Mouse (Mus musculus) neural tube, embryonic 15.5 days (tissue): ENCODE data around the gene Rbks. TPM values are rescaled to one million over a fixed set of nuclear protein-coding genes. Genes with fewer than 3 reads are reported as not detected.

ENCODE experiments used
- ATAC-seq: fragments of 200-750 bp; cut with Nextera tagmentation; 2 replicates; pipeline ENCODE4 v1.8.0; 2017; ENCODE audit warnings: mild to moderate bottlenecking, moderate TSS enrichment, moderate library complexity; ENCODE audit not compliant: low FRiP score
- H3K27ac ChIP-seq: fragments of 300-500 bp; sonication (generic); replicated peaks from 2 replicates; pipeline ENCODE4 v1.5.1; 2015; ENCODE audit warnings: mild to moderate bottlenecking, inconsistent platforms
- H3K27me3 ChIP-seq: fragments of 300-500 bp; sonication (generic); replicated peaks from 2 replicates; pipeline ENCODE4 v1.6.1; 2015; ENCODE audit warnings: inconsistent platforms
- H3K36me3 ChIP-seq: fragments of 300-500 bp; sonication (generic); 2 replicates; pipeline ENCODE4 v1.6.1; 2015; ENCODE audit warnings: inconsistent platforms
- H3K4me1 ChIP-seq: fragments of 300-500 bp; sonication (generic); 2 replicates; pipeline ENCODE4 v1.6.1; 2015; ENCODE audit warnings: inconsistent platforms
- H3K4me2 ChIP-seq: fragments of 300-500 bp; sonication (generic); 2 replicates; pipeline ENCODE4 v1.6.1; 2015; ENCODE audit warnings: inconsistent platforms, mild to moderate bottlenecking, moderate library complexity
- H3K4me3 ChIP-seq: fragments of 300-500 bp; sonication (generic); replicated peaks from 2 replicates; pipeline ENCODE4 v1.5.1; 2015; ENCODE audit warnings: mild to moderate bottlenecking, inconsistent platforms
- H3K9ac ChIP-seq: fragments of 300-500 bp; sonication (generic); replicated peaks from 2 replicates; pipeline ENCODE4 v1.6.1; 2015; ENCODE audit warnings: mild to moderate bottlenecking, inconsistent platforms
- H3K9me3 ChIP-seq: fragments of 300-500 bp; sonication (generic); replicated peaks from 2 replicates; pipeline ENCODE4 v1.6.1; 2016; ENCODE audit warnings: inconsistent platforms
- WGBS: fragments of 180-500 bp; shearing (Covaris S2); methylation state at CpG from one replicate; pipeline ENCODE4 v1.1.7; 2015; ENCODE audit warnings: mixed read lengths; 5-methylcytosine and 5-hydroxymethylcytosine counted together
- polyA plus RNA-seq: library from polyadenylated mRNA; unstranded; fragments of >200 nt; fragmentation: Nextera tagmentation; extraction: Ambion mirVana; gene quantifications from 2 replicates; pipeline ENCODE4 v1.2.1, GENCODE M21; 2015

The Rbks gene
- polyA plus RNA-seq, 1 experiment from 2014 or later = 2.3 TPM

DNA sequence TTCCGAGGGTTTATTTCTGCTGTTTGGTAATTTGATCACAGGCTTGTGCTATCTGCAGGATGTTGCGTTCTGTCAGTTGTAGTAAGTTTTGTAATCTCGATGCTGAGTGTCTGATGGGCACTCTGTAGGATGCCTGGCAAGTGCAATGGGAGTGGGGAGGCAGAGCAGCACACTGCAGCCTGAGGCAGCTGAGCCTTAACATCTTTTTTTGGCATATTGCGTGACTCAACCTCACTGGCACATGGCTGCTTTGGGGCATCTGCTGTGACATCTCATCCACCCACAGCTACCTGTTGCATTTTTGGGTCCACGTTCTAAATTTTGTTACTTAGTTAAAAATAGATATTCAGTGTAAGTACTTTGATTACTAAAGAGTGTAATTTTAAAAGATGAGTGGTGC lies 7.5 kb upstream of the Rbks start:
- Histone ChIP-seq H3K9me3 (no peaks in the 10 kb centered on the region), H3K9ac (no peak overlapping the region), H3K27me3 (no peaks in the 10 kb centered on the region), H3K36me3 (no peaks in the 10 kb centered on the region; the same call in 1 of the 2 replicates), H3K4me2 (no peak overlapping the region), H3K4me3 (no peak overlapping the region), H3K27ac (no peak overlapping the region), H3K4me1 (no peaks in the 10 kb centered on the region)
- WGBS = 89% methylated on average over 5 of the region's 5 CpGs
- no peak for ATAC-seq

DNA sequence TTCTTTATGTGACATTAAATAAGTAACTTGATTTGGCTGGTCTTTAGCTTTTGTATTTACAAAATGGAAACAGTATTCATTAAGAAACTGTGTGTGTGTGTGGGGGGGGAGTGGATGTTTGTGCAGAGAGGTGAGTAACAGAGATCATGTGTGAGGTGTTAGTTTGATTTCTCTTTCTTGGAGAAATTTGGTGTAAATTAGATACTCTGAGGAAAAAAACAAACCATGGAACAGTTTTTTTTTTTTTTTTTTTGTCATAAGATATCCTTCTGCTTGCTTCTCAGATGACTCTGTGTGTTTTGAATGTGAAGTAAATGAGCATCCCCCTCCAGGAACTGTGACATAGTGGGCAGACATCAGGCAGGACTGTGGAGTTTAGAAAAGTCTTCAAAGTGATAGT lies 2.0 kb upstream of the Rbks start:
- no peaks in the 10 kb centered on the region for H3K27me3 ChIP-seq
- no peaks in the 10 kb centered on the region for H3K9me3 ChIP-seq
- H3K4me3 ChIP-seq = no peak overlapping the region
- ATAC-seq = no peak
- H3K36me3 ChIP-seq = no peaks in the 10 kb centered on the region; the same call in 1 of the 2 replicates
- H3K4me1 ChIP-seq = peaks cover 14% of the 10 kb centered on the region
- H3K9ac ChIP-seq = no peak overlapping the region
- no peak overlapping the region for H3K27ac ChIP-seq
- H3K4me2 ChIP-seq = no peak overlapping the region

DNA sequence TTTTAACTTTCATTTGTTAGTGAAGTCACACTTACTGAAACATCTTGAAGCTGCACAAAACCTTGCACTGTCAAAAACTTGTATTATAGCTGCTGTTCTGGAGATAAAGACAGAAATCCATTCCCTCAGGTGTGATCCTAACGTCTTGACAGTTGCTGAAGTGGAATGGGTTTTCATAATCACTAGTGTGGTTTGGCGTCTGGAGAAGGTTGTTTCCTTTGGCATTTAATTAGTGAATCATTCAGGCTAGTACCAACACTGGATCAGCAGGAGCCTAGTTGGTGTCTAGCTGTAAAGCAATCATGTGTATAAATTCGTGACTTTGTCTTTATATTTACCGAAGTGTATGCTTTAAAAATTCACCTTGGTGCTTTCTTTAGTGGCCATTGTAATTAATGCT lies 1.5 kb upstream of the Rbks start:
- no peak overlapping the region for H3K9ac ChIP-seq
- no peak overlapping the region for H3K27ac ChIP-seq
- peaks cover 14% of the 10 kb centered on the region for H3K4me1 ChIP-seq
- WGBS = 29% methylated on average over 4 of the region's 4 CpGs
- H3K27me3 ChIP-seq = no peaks in the 10 kb centered on the region
- H3K36me3 ChIP-seq = no peaks in the 10 kb centered on the region; the same call in 1 of the 2 replicates
- peak overlapping the region; percentile 68 for H3K4me2 ChIP-seq
- no peak overlapping the region for H3K4me3 ChIP-seq
- no peak for ATAC-seq
- no peaks in the 10 kb centered on the region for H3K9me3 ChIP-seq

DNA sequence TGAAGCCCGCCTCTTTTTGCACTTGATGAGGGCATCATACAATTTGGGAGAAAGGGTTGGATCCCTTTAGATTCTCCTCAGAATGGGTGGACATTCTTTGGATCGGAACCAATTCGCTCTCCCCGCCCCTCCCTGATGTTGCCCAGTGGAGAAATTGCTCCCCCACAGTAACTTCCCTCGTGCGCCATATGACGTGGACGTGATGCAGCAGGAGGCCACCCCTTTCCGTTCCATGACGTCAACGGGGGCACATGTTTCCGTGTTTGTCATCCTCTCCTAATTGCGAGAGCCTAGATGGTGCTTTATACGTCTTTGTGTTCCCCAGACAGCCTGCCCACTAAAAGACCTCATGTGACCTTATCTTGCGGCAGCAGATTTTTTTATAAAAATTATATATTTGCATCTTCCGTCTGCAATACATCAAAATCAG lies 885 bp upstream of the Rbks start:
- Histone ChIP-seq H3K4me3 (peak overlapping the region; percentile 89), H3K4me1 (peaks cover 14% of the 10 kb centered on the region), H3K4me2 (peak overlapping the region; percentile 68), H3K27ac (peak overlapping the region; percentile 96), H3K27me3 (no peaks in the 10 kb centered on the region), H3K9me3 (no peaks in the 10 kb centered on the region), H3K9ac (peak overlapping the region; percentile 92), H3K36me3 (no peaks in the 10 kb centered on the region; the same call in 1 of the 2 replicates)
- ATAC-seq = peak; percentile 88
- WGBS = 3% methylated on average over 16 of the region's 16 CpGs

DNA sequence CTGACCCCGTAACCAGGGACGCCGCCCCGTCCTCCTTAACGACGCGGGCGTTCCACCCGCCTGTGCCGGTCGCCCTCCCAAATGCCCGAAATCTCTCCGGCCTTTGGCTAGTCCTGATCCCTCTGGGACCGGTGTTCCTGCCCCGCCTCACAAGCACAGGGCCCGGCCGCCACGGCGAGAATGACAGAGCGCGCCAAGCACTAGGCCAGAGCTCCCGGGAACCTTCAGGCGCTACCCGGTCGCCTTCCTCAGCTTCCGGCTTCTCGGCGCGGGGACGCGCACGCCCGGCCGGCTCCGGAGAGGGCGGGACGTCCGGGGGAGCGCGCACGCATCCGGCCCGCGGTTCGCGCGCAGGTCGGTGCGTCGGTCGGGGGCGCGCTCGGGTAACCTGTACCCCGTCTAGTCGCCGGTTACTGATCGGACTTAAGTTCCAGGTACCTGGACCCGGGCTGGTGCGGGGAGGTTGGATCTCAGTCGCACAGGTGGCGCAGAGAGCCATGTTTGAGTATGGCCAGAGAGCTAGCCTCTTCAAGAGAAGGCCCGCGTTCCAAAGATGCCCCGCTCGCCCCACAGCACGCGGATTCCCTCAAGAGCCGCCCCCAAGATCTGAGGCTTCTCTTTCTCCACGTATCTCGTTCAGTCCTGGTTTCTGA lies 343 bp upstream of the Rbks start, which contains the start of gene Babam2:
TSS of gene Babam2 (plus strand) at position 41 of the 653 bp plus-strand sequence.
- Histone ChIP-seq H3K9ac (peak within 1 kb of the TSS; percentile 92), H3K27ac (peak within 1 kb of the TSS; percentile 96), H3K4me3 (peak within 1 kb of the TSS; percentile 89), H3K9me3 (no peaks in the 10 kb centered on the region), H3K36me3 (no peaks in the 10 kb centered on the region), H3K4me2 (peak within 1 kb of the TSS; percentile 68), H3K4me1 (peaks cover 14% of the 10 kb centered on the region), H3K27me3 (no peaks in the 10 kb centered on the region)
- WGBS = under 1% methylated on average over 71 of the region's 71 CpGs
- peak; percentile 96 for ATAC-seq

DNA sequence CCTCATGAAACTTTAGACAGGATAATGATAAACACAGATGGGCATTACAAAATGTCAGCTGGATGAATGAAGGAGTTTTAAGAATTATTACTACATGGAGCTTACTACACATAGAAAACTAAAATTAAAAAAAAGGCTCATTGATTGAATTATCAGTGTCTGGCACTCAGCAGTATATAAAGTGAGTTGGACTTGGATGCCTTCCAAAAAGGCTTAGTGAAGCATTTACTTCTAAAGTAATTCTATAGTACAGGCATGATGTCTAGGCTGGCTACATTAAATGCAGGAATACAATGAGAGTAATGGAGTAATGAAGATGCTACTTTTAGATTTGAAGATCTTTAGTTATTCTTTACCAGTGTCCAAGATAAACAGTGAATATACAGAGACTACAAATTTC lies 4.2 kb downstream of the Rbks start:
- Histone ChIP-seq H3K9ac (no peak overlapping the region), H3K36me3 (no peaks in the 10 kb centered on the region), H3K4me3 (no peak overlapping the region), H3K27me3 (no peaks in the 10 kb centered on the region), H3K4me2 (no peak overlapping the region), H3K27ac (no peak overlapping the region), H3K4me1 (peaks cover 6% of the 10 kb centered on the region), H3K9me3 (no peaks in the 10 kb centered on the region)
- no peak for ATAC-seq

DNA sequence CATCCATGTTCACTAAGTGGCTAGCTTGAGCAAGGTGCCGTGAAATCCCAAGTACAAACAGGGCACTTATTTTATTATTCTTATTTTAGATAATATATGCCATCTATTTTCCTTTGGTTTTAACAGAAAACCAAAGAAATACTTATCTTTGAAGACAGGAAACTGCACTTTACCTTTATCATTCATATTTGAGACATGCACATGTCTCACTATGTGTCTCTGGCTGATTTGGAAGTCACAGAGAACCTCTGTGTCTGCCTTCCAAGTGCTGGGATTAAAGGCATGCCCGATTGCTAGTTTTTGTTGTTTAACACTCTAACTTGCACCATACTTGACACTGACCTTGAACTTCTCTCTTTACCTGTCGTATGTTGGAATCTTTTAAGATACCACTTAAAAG lies 9.5 kb downstream of the Rbks start:
- H3K9me3 ChIP-seq = no peaks in the 10 kb centered on the region
- ATAC-seq = no peak
- no peak overlapping the region for H3K27ac ChIP-seq
- 93% methylated on average over 3 of the region's 3 CpGs for WGBS
- H3K4me3 ChIP-seq = no peak overlapping the region
- H3K4me1 ChIP-seq = no peaks in the 10 kb centered on the region
- H3K36me3 ChIP-seq = no peaks in the 10 kb centered on the region
- no peak overlapping the region for H3K9ac ChIP-seq
- H3K4me2 ChIP-seq = no peak overlapping the region
- H3K27me3 ChIP-seq = no peaks in the 10 kb centered on the region

DNA sequence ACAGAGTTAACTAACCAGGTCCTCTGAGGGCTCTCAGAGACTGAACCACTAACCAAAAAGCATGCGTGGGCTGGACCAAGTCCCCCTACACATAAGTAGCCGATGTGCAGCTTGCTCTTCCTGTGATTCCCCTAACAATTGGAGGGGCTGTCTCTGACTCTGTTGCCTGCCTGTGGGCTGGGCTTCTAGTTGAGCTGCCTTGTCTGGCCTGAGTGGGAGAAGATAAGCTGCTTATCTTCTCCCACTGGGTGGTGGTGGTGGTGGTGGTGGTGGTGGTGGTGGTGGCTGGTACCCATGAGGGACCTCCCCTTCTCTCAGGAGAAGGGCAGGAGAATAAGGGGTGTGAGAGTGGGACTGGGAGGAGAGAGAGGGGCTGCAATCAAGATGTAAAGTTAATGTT lies 11.4 kb downstream of the Rbks start:
- H3K4me2 ChIP-seq = no peak overlapping the region
- no peaks in the 10 kb centered on the region for H3K4me1 ChIP-seq
- no peak overlapping the region for H3K4me3 ChIP-seq
- 64% methylated on average over 2 of the region's 2 CpGs for WGBS
- no peaks in the 10 kb centered on the region for H3K9me3 ChIP-seq
- no peak overlapping the region for H3K9ac ChIP-seq
- no peak for ATAC-seq
- H3K36me3 ChIP-seq = no peaks in the 10 kb centered on the region
- H3K27me3 ChIP-seq = no peaks in the 10 kb centered on the region
- H3K27ac ChIP-seq = no peak overlapping the region

DNA sequence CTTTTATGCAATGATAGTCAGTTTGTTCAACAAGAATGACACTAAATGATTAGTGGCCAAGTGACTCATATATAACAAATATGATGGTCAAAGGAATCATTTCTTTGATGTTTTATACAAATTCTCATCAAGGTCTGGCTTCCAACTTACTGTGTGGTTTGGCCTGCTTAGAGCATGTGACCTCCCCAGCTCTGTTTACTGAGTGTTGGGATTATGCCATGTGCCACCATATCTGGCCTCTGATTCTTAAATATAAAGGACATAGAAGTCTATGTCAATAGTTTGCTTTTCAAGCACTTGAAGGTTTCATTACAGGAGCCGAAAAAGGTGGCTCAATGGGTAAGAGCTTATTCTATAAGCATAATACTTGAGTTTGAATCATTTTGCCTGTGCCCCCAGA lies 15.1 kb downstream of the Rbks start:
- H3K4me3 ChIP-seq = no peak overlapping the region
- no peaks in the 10 kb centered on the region for H3K9me3 ChIP-seq
- H3K27ac ChIP-seq = no peak overlapping the region
- ATAC-seq = no peak
- H3K9ac ChIP-seq = no peak overlapping the region
- no peaks in the 10 kb centered on the region for H3K36me3 ChIP-seq
- WGBS = 87% methylated on average over 1 of the region's 1 CpGs
- no peaks in the 10 kb centered on the region for H3K4me1 ChIP-seq
- no peak overlapping the region for H3K4me2 ChIP-seq
- no peaks in the 10 kb centered on the region for H3K27me3 ChIP-seq

DNA sequence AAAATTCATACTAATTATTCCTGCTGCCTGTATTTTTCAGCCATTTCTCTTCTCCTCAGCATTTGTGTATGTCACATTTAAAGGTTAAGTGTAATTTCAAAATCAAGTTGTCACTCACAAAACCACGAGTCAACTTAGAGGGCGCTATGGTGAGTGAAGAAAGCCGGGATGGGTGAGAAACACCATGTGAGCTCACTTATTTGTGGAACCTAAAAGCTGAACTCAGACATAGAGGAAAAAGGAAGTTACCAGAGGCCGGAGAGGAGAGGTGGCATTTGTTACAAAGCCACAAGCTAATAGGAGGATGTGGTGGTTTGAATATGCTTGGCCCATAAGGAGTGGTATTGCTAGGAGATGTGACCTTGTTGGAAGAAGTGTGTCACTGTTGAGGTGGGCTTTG lies 17.2 kb downstream of the Rbks start:
- WGBS = 91% methylated on average over 4 of the region's 4 CpGs
- H3K27ac ChIP-seq = no peak overlapping the region
- ATAC-seq = no peak
- no peak overlapping the region for H3K4me2 ChIP-seq
- H3K4me1 ChIP-seq = no peaks in the 10 kb centered on the region
- no peaks in the 10 kb centered on the region for H3K27me3 ChIP-seq
- H3K36me3 ChIP-seq = no peaks in the 10 kb centered on the region
- H3K4me3 ChIP-seq = no peak overlapping the region
- no peak overlapping the region for H3K9ac ChIP-seq
- H3K9me3 ChIP-seq = no peaks in the 10 kb centered on the region

DNA sequence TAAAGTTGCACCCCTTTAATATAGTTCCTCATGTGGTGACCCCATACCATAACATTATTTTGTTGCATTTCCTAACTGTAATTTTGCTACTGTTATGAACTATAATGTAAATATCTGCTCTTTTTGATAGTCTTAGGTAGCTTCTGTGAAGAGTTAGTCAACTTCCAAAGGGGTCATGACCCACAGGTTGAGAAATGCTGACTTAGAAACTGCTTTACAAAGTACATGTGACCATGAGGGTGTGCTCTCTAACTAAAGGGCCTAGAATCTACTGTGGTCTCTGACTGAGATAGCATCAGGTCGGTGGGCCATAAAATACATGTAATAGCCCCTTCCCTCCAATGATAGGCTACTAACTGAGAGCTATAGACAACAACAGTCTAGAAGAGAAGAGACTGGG lies 19.4 kb downstream of the Rbks start:
- Histone ChIP-seq H3K4me2 (no peak overlapping the region), H3K27ac (no peak overlapping the region), H3K9ac (no peak overlapping the region), H3K9me3 (no peaks in the 10 kb centered on the region), H3K27me3 (no peaks in the 10 kb centered on the region), H3K4me3 (no peak overlapping the region), H3K4me1 (no peaks in the 10 kb centered on the region), H3K36me3 (no peaks in the 10 kb centered on the region)
- WGBS = 25% methylated on average over 1 of the region's 1 CpGs
- no peak for ATAC-seq

DNA sequence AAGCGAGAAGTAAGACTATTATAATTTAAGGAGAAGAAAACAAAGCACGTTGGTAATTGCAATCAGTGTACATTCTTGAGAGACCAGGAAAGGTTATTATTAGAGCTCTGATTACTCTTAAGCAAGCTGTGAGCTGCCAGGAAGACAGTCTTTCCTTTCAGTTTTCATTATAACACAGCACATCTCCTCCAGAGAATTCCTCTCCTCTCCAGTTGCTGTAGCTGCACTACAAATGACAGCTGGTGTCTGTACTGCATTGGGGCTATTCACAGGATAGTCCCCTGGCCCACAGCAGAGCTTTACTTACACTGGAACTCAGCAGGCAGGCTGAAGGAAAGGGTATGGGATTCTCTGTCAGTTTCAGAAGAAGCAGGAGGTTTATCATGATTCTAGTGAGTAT lies 24.0 kb downstream of the Rbks start:
- H3K9me3 ChIP-seq = no peaks in the 10 kb centered on the region
- no peak overlapping the region for H3K9ac ChIP-seq
- no peaks in the 10 kb centered on the region for H3K27me3 ChIP-seq
- no peaks in the 10 kb centered on the region for H3K4me1 ChIP-seq
- H3K4me2 ChIP-seq = no peak overlapping the region
- ATAC-seq = no peak
- no peaks in the 10 kb centered on the region for H3K36me3 ChIP-seq
- 79% methylated on average over 2 of the region's 2 CpGs for WGBS
- no peak overlapping the region for H3K4me3 ChIP-seq
- H3K27ac ChIP-seq = no peak overlapping the region
